20 mouse cellular contexts compared by ENCODE assay signal in the genomic region with DNA sequence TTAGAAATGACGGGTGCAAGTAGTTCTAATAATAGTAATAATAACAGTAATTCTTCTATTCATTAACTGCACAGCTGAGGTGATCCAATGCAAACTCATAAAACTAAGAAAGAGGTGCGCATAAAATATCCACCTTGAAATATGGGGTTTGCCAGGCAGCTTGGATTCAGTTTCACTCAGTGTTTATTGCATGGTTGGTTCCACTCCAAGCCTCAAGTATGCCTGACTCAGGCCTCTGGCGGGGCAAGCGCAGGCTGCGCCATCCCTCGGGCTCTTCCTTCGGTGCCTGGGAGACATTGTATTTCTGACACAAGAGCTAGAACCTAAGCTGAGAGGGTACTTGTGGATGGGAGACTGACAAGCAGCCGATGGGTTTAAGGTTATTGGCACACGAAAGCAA. TPM values are rescaled to one million over a fixed set of nuclear protein-coding genes. Genes with fewer than 3 reads are reported as not detected.
A peak's percentile ranks its signal among the peaks of the same experiment; 100 is the strongest.
DNase-seq lines count a peak whose midpoint lies in the region; ATAC-seq and TF ChIP-seq lines count a peak whose summit lies in the region.
"Had no signal": no experiment of that assay in that cellular context is flagged by ENCODE, and none has a peak within 500 bp of the region (broad histone marks: within the 10 kb centered on the region; RNA-seq: fewer than 3 reads in every experiment).

No protein-coding gene starts in this region.

- no peak overlapping the region for H3K4me2 ChIP-seq in embryonic facial prominence, embryonic 14.5 days (ENCODE audit: low read depth, low read length)
- H3K4me2 ChIP-seq in kidney, postnatal 0 days (ENCODE audit: low read length) = no peak overlapping the region
- H3K4me2 ChIP-seq: forebrain, embryonic 13.5 days; kidney, embryonic 15.5 days; liver, embryonic 15.5 days; neural tube, embryonic 12.5 days had no signal

- no peaks in the 10 kb centered on the region for H3K27me3 ChIP-seq in embryonic facial prominence, embryonic 14.5 days (replicated peaks; ENCODE audit: control insufficient read depth, insufficient read depth, low read length)
- H3K27me3 ChIP-seq in embryonic facial prominence, embryonic 10.5 days (replicated peaks; ENCODE audit: low read depth, poor library complexity, severe bottlenecking) = no peaks in the 10 kb centered on the region
- no peaks in the 10 kb centered on the region for H3K27me3 ChIP-seq in kidney, postnatal 0 days (ENCODE audit: insufficient read depth, low read length)
- H3K27me3 ChIP-seq in C2C12 (ENCODE audit: control insufficient read depth, insufficient read depth, insufficient read length) = no peaks in the 10 kb centered on the region
- H3K27me3 ChIP-seq: forebrain, embryonic 13.5 days; kidney, embryonic 15.5 days; limb, embryonic 15.5 days; neural tube, embryonic 12.5 days had no signal

- no peaks in the 10 kb centered on the region; the same call in 1 of the 2 replicates for H3K4me1 ChIP-seq in embryonic facial prominence, embryonic 14.5 days (ENCODE audit: control insufficient read depth, insufficient read depth, low read length)
- H3K4me1 ChIP-seq in embryonic facial prominence, embryonic 10.5 days = peaks cover 2% of the 10 kb centered on the region; the same call in 1 of the 2 replicates
- peaks cover 7% of the 10 kb centered on the region; the same call in 1 of the 2 replicates for H3K4me1 ChIP-seq in kidney, postnatal 0 days (replicated peaks; ENCODE audit: insufficient read depth, low read length)
- H3K4me1 ChIP-seq in embryonic fibroblast, embryonic 13.5 days (ENCODE audit: control insufficient read depth, insufficient read depth, low read length) = peaks cover 25% of the 10 kb centered on the region
- H3K4me1 ChIP-seq: forebrain, embryonic 13.5 days; midbrain, embryonic 10.5 days had no signal

- no peak overlapping the region for H3K4me3 ChIP-seq in embryonic facial prominence, embryonic 14.5 days (ENCODE audit: low read depth, low read length)
- no peak overlapping the region for H3K4me3 ChIP-seq in embryonic facial prominence, embryonic 10.5 days
- no peak overlapping the region for H3K4me3 ChIP-seq in kidney, postnatal 0 days (replicated peaks; ENCODE audit: low read depth, low read length)
- no peak overlapping the region for H3K4me3 ChIP-seq in C2C12 (ENCODE audit: insufficient read depth, poor library complexity, severe bottlenecking)
- H3K4me3 ChIP-seq in embryonic fibroblast, embryonic 13.5 days (ENCODE audit: insufficient read depth, low read length) = no peak overlapping the region
- H3K4me3 ChIP-seq: erythroblast, embryonic 14.5 days; forebrain, embryonic 13.5 days; kidney, embryonic 15.5 days; limb, embryonic 15.5 days; liver, embryonic 15.5 days; midbrain, embryonic 10.5 days; neural tube, embryonic 12.5 days had no signal

- ATAC-seq in embryonic facial prominence, embryonic 14.5 days (ENCODE audit: low read depth) = no peak
- no peak for ATAC-seq in kidney, postnatal 0 days (replicated peaks; ENCODE audit: low FRiP score, low read depth)
- ATAC-seq: forebrain, embryonic 13.5 days; hindbrain, postnatal 0 days; intestine, postnatal 0 days had no signal

- DNase-seq in embryonic facial prominence, embryonic 14.5 days (ENCODE audit: low spot score) = peak; percentile 61
- DNase-seq in embryonic facial prominence, embryonic 10.5 days (ENCODE audit: low spot score) = no peak
- DNase-seq in kidney, postnatal 0 days (ENCODE audit: low spot score) = peak; percentile 58
- DNase-seq in kidney, postnatal 14 days = no peak
- no peak for DNase-seq in left cerebral cortex, postnatal 36 days (ENCODE audit: low spot score in 2 of 2)
- DNase-seq: cerebellum, adult 8-10 months; right cerebral cortex, adult 18-20 months had no signal

- H3K79me3 ChIP-seq in C2C12 (ENCODE audit: low read depth) = no peaks in the 10 kb centered on the region

- 62% methylated on average over 9 of the region's 9 CpGs for WGBS in embryonic facial prominence, embryonic 14.5 days
- 86% methylated on average over 9 of the region's 9 CpGs for WGBS in embryonic facial prominence, embryonic 10.5 days
- WGBS in kidney, postnatal 0 days = 42% methylated on average over 9 of the region's 9 CpGs

- TF ChIP-seq CTCF in kidney, postnatal 0 days (IDR thresholded peaks at IDR 0.05; ENCODE audit: low read depth) = no peak
- TF ChIP-seq CTCF in C2C12 (IDR thresholded peaks at IDR 0.05; ENCODE audit: control insufficient read depth, insufficient read depth, insufficient read length) = no peak
- TF ChIP-seq CTCF in embryonic fibroblast, embryonic 13.5 days (IDR thresholded peaks at IDR 0.05; ENCODE audit: borderline replicate concordance, insufficient read depth, low read length) = no peak

- peaks cover 21% of the 10 kb centered on the region; the same call in 1 of the 2 replicates for H3K36me3 ChIP-seq in embryonic facial prominence, embryonic 14.5 days (ENCODE audit: control insufficient read depth, insufficient read depth, low read length)
- peaks cover 47% of the 10 kb centered on the region for H3K36me3 ChIP-seq in embryonic facial prominence, embryonic 10.5 days (replicated peaks)
- no peaks in the 10 kb centered on the region for H3K36me3 ChIP-seq in kidney, postnatal 0 days (ENCODE audit: insufficient read depth, low read length)
- no peaks in the 10 kb centered on the region for H3K36me3 ChIP-seq in C2C12 (ENCODE audit: control insufficient read depth, insufficient read depth)
- H3K36me3 ChIP-seq: kidney, embryonic 15.5 days; limb, embryonic 15.5 days; liver, embryonic 15.5 days had no signal

- no peaks in the 10 kb centered on the region for H3K79me2 ChIP-seq in C2C12 (ENCODE audit: control insufficient read depth, insufficient read depth)

- no peak overlapping the region for H3K27ac ChIP-seq in embryonic facial prominence, embryonic 14.5 days (replicated peaks; ENCODE audit: low read depth, low read length)
- H3K27ac ChIP-seq in embryonic facial prominence, embryonic 10.5 days (replicated peaks) = no peak overlapping the region
- H3K27ac ChIP-seq in kidney, postnatal 0 days = no peak overlapping the region
- H3K27ac ChIP-seq in embryonic fibroblast, embryonic 13.5 days (ENCODE audit: insufficient read depth, low read length) = peak overlapping the region; percentile 42
- H3K27ac ChIP-seq: forebrain, embryonic 13.5 days; hindbrain, postnatal 0 days; kidney, embryonic 15.5 days; liver, embryonic 15.5 days; macrophage; midbrain, embryonic 10.5 days; neural tube, embryonic 12.5 days had no signal

- intact Hi-C loops in left cerebral cortex, postnatal 36 days (cut with DNase I) = no loop called here

- H3ac ChIP-seq in C2C12 (ENCODE audit: control insufficient read depth, insufficient read length, low read depth) = no peak overlapping the region

- H3K9ac ChIP-seq in embryonic facial prominence, embryonic 14.5 days (ENCODE audit: low read depth, low read length) = no peak overlapping the region
- no peak overlapping the region for H3K9ac ChIP-seq in kidney, postnatal 0 days (ENCODE audit: low read depth, low read length)
- H3K9ac ChIP-seq: forebrain, embryonic 13.5 days; kidney, embryonic 15.5 days; limb, embryonic 15.5 days; liver, embryonic 15.5 days; neural tube, embryonic 12.5 days had no signal

- H3K9me3 ChIP-seq in embryonic facial prominence, embryonic 14.5 days (ENCODE audit: control insufficient read depth, low read length) = 0 out of 2 replicates have a peak, but pooled peaks cover 4% of the 10 kb centered on the region
- H3K9me3 ChIP-seq in embryonic facial prominence, embryonic 10.5 days = peaks cover 6% of the 10 kb centered on the region; the same call in 1 of the 2 replicates
- no peaks in the 10 kb centered on the region for H3K9me3 ChIP-seq in kidney, postnatal 0 days (replicated peaks; ENCODE audit: low read length)
- H3K9me3 ChIP-seq: forebrain, embryonic 13.5 days; kidney, embryonic 15.5 days; limb, embryonic 15.5 days; liver, embryonic 15.5 days; midbrain, embryonic 10.5 days; neural tube, embryonic 12.5 days had no signal

- TF ChIP-seq POLR2A in embryonic fibroblast, embryonic 13.5 days (IDR thresholded peaks at IDR 0.05; ENCODE audit: low read depth, low read length) = no peak

TF ChIP-seq in C2C12, 6 proteins besides CTCF, POLR2A, EP300 and RAD21:
- TF ChIP-seq MAX (IDR thresholded peaks at IDR 0.05) (peak; percentile 21), FOSL1 (IDR thresholded peaks at IDR 0.05; ENCODE audit: insufficient read depth, low read length, poor library complexity, severe bottlenecking) (peak; percentile 38), MYOD1 (IDR thresholded peaks at IDR 0.05; ENCODE audit: control insufficient read depth, insufficient read length, low read depth) (no peak), MYOG (IDR thresholded peaks at IDR 0.05; ENCODE audit: control insufficient read depth, extremely low read depth, insufficient read length) (no peak), CEBPB (IDR thresholded peaks at IDR 0.05; ENCODE audit: low read depth) (peak; percentile 11), USF1 (IDR thresholded peaks at IDR 0.05; ENCODE audit: low read depth) (no peak)

RNA-seq across cellular contexts. Expression of gene Tmem44, which starts 32.0 kb away (rescaled TPM):
- polyA plus RNA-seq in embryonic facial prominence, embryonic 14.5 days (2014; fragmentation: Nextera tagmentation; extraction: Ambion mirVana) = 13.8 and 20.7 TPM in 2 replicates
- polyA plus RNA-seq in embryonic facial prominence, embryonic 10.5 days (2016; fragmentation: Nextera tagmentation; extraction: Ambion mirVana) = 25.1 and 25.2 TPM in 2 replicates
- polyA plus RNA-seq in kidney, postnatal 0 days (2015; fragmentation: Nextera tagmentation; extraction: Ambion mirVana) = 13.4 and 13.8 TPM in 2 replicates
- polyA plus RNA-seq in C2C12 (2012; fragmentation: generic; extraction: Trizol) = 1.1 TPM
- polyA plus RNA-seq in embryonic fibroblast, embryonic 13.5 days (2011; ENCODE audit: insufficient read length, low read depth, missing spikeins) = 6.9 and 8.0 TPM in 2 replicates
- 10 to 100 TPM; 68.1 to 71.7 TPM for total RNA-seq in left cerebral cortex, postnatal 36 days (2021)
- total RNA-seq: monocyte, adult 5-6 weeks had no signal
- polyA plus RNA-seq: macrophage had no signal

Comparison
In these comparisons a context has a peak if more than half of its experiments do, and no peak if none do; other contexts are left out.
1. DNase-seq: peak in embryonic facial prominence, embryonic 14.5 days (single experiment) and kidney, postnatal 0 days (single experiment); none in embryonic facial prominence, embryonic 10.5 days (single experiment), kidney, postnatal 14 days (single experiment) and left cerebral cortex, postnatal 36 days (0 of 2).